In genomic region chr5:88584061-88584460, GRCm38 (mm10) we compare ENCODE assay signal across 9 mouse cellular contexts. TPM values are rescaled to one million over a fixed set of nuclear protein-coding genes. Genes with fewer than 3 reads are reported as not detected.
DNase-seq lines count a peak whose midpoint lies in the region; ATAC-seq lines count a peak whose summit lies in the region.
"Had no signal": no experiment of that assay in that cellular context is flagged by ENCODE, and none has a peak within 500 bp of the region (broad histone marks: within the 10 kb centered on the region; RNA-seq: fewer than 3 reads in every experiment).

No protein-coding gene starts in this region.

- H3K4me3 ChIP-seq in heart, embryonic 11.5 days (ENCODE audit: low read depth, low read length) = no peak overlapping the region
- H3K4me3 ChIP-seq in forebrain, embryonic 10.5 days = peak overlapping the region; percentile 54

- peaks cover 29% of the 10 kb centered on the region for H3K4me1 ChIP-seq in heart, embryonic 11.5 days (ENCODE audit: control insufficient read depth, insufficient read depth, low read length)
- H3K4me1 ChIP-seq in forebrain, embryonic 10.5 days = peaks cover 46% of the 10 kb centered on the region

- H3K4me2 ChIP-seq in heart, embryonic 11.5 days = peak overlapping the region; percentile 25; the same call in 1 of the 2 replicates

- H3K36me3 ChIP-seq in heart, embryonic 11.5 days (ENCODE audit: control insufficient read depth, insufficient read depth, low read length) = no peaks in the 10 kb centered on the region
- H3K36me3 ChIP-seq in forebrain, embryonic 10.5 days (replicated peaks) = peaks cover 9% of the 10 kb centered on the region; the same call in 1 of the 2 replicates

- 41% methylated on average over 9 of the region's 9 CpGs for WGBS in heart, embryonic 11.5 days (ENCODE audit: insufficient replicate concordance)
- 30% methylated on average over 9 of the region's 9 CpGs for WGBS in forebrain, embryonic 10.5 days

- H3K27me3 ChIP-seq in heart, embryonic 11.5 days (ENCODE audit: control insufficient read depth, insufficient read depth, low read length) = no peaks in the 10 kb centered on the region
- H3K27me3 ChIP-seq in forebrain, embryonic 10.5 days (ENCODE audit: poor library complexity, severe bottlenecking) = no peaks in the 10 kb centered on the region

- H3K27ac ChIP-seq in heart, embryonic 11.5 days (ENCODE audit: low read depth, low read length) = no peak overlapping the region
- peak overlapping the region; percentile 81 for H3K27ac ChIP-seq in forebrain, embryonic 10.5 days

- intact Hi-C loops in heart, postnatal 25 days (cut with DNase I) = no loop called here
- intact Hi-C loops in left cerebral cortex, postnatal 14 days (cut with DNase I) = no loop called here
- intact Hi-C loops in gastrocnemius, postnatal 14 days (cut with DNase I; ENCODE audit: low total_unique reads) = no loop called here

- DNase-seq in heart, postnatal 25 days (ENCODE audit: low spot score) = no peak
- peak; percentile 82 for DNase-seq in brain, adult 2 months (ENCODE audit: low read depth, low spot score)
- DNase-seq in forebrain, embryonic 10.5 days (ENCODE audit: extremely low spot score, low spot score) = peak; percentile 34
- peak; percentile 51 to 75 for DNase-seq in left cerebral cortex, postnatal 14 days (ENCODE audit: low spot score in 2 of 2)
- DNase-seq in right cerebral cortex, postnatal 25 days = peak; percentile 20
- no peak for DNase-seq in gastrocnemius, postnatal 14 days
- DNase-seq in thymus, postnatal 10 days (ENCODE audit: low spot score in 2 of 2) = no peak

- no peak overlapping the region for H3K9ac ChIP-seq in heart, embryonic 11.5 days (ENCODE audit: low read depth, low read length)

- ATAC-seq in heart, embryonic 11.5 days (replicated peaks; ENCODE audit: insufficient number of reproducible peaks, low FRiP score, low TSS enrichment) = no peak

- no peaks in the 10 kb centered on the region for H3K9me3 ChIP-seq in heart, embryonic 11.5 days (replicated peaks; ENCODE audit: control insufficient read depth, low read length)
- H3K9me3 ChIP-seq in forebrain, embryonic 10.5 days = no peaks in the 10 kb centered on the region

RNA-seq across cellular contexts. Expression of gene Rufy3, which starts 19.2 kb away (rescaled TPM):
- polyA plus RNA-seq in heart, embryonic 11.5 days (2014; fragmentation: Nextera tagmentation; extraction: Ambion mirVana) = 13.0 and 15.0 TPM in 2 replicates
- total RNA-seq in heart, postnatal 25 days (2021) = 10 to 100 TPM; 10.5 to 11.5 TPM
- polyA plus RNA-seq in forebrain, embryonic 10.5 days (2016; fragmentation: Nextera tagmentation; extraction: Ambion mirVana) = 29.6 and 33.9 TPM in 2 replicates
- 100 to 1,000 TPM; 190 to 191 TPM for total RNA-seq in left cerebral cortex, postnatal 14 days (2021)
- 1 to 10 TPM; 7.0 to 8.4 TPM for total RNA-seq in gastrocnemius, postnatal 14 days (2021)

RNA-seq across cellular contexts. Expression of gene Utp3, which starts 29.8 kb away (rescaled TPM):
- 52.7 and 55.6 TPM in 2 replicates for polyA plus RNA-seq in heart, embryonic 11.5 days (2014; fragmentation: Nextera tagmentation; extraction: Ambion mirVana)
- total RNA-seq in heart, postnatal 25 days (2021) = 10 to 100 TPM; 19.3 to 19.9 TPM
- polyA plus RNA-seq in forebrain, embryonic 10.5 days (2016; fragmentation: Nextera tagmentation; extraction: Ambion mirVana) = 86.5 and 95.9 TPM in 2 replicates
- 10 to 100 TPM; 24.8 to 25.6 TPM for total RNA-seq in left cerebral cortex, postnatal 14 days (2021)
- 10 to 100 TPM; 22.5 to 23.4 TPM for total RNA-seq in gastrocnemius, postnatal 14 days (2021)

RNA-seq across cellular contexts. Expression of gene Jchain, which starts 56.4 kb away (rescaled TPM):
- 0.21 TPM in 1 of 2 replicates, not detected in the other for polyA plus RNA-seq in heart, embryonic 11.5 days (2014; fragmentation: Nextera tagmentation; extraction: Ambion mirVana)
- under 1 TPM in 1 of 2 experiments, not detected in 1; 0.10 TPM for total RNA-seq in heart, postnatal 25 days (2021)
- polyA plus RNA-seq in forebrain, embryonic 10.5 days (2016; fragmentation: Nextera tagmentation; extraction: Ambion mirVana) = 0.14 TPM in 1 of 2 replicates, not detected in the other
- total RNA-seq in left cerebral cortex, postnatal 14 days (2021) = under 1 TPM; 0.20 to 0.34 TPM
- under 1 TPM; 0.24 to 0.43 TPM for total RNA-seq in gastrocnemius, postnatal 14 days (2021)
- total RNA-seq: MEL had no signal

Comparison
In these comparisons a context has a peak if more than half of its experiments do, and no peak if none do; other contexts are left out.
1. DNase-seq: peak in brain, adult 2 months (single experiment), forebrain, embryonic 10.5 days (single experiment), left cerebral cortex, postnatal 14 days (2 of 2) and right cerebral cortex, postnatal 25 days (single experiment); none in heart, postnatal 25 days (single experiment), gastrocnemius, postnatal 14 days (single experiment) and thymus, postnatal 10 days (0 of 2).
2. RNA of gene Rufy3, which starts 19.2 kb away (total RNA-seq): 190 to 191 TPM in left cerebral cortex, postnatal 14 days; 10.5 to 11.5 TPM in heart, postnatal 25 days and 7.0 to 8.4 TPM in gastrocnemius, postnatal 14 days; every median in the first group is over 10 times any median in the second.